Mouse (Mus musculus) left cerebral cortex, postnatal 4 days (tissue): Measurements from ENCODE around the gene Slfn1. TPM values are rescaled to one million over a fixed set of nuclear protein-coding genes. Genes with fewer than 3 reads are reported as not detected.
"Not testable (repeated sequence)": the region's sequence is repeated elsewhere in the genome, so short reads cannot be mapped to it uniquely, and the experiment has no call there.

Experiments used
- DNase-seq: peaks from one replicate; pipeline ENCODE4 v3.0.0-alpha.2; 2022
- intact Hi-C: fragments of 180-260 bp; cut with DNase I; formaldehyde crosslinking; loops from one replicate; pipeline ENCODE4 v1.15.1; 2025
- total RNA-seq, 2 experiments: library from RNA; stranded (reverse); gene quantifications; 2 replicates each; pipeline ENCODE4 v1.2.3; 2021

Slfn1 gene
- total RNA-seq, result not detected

DNA sequence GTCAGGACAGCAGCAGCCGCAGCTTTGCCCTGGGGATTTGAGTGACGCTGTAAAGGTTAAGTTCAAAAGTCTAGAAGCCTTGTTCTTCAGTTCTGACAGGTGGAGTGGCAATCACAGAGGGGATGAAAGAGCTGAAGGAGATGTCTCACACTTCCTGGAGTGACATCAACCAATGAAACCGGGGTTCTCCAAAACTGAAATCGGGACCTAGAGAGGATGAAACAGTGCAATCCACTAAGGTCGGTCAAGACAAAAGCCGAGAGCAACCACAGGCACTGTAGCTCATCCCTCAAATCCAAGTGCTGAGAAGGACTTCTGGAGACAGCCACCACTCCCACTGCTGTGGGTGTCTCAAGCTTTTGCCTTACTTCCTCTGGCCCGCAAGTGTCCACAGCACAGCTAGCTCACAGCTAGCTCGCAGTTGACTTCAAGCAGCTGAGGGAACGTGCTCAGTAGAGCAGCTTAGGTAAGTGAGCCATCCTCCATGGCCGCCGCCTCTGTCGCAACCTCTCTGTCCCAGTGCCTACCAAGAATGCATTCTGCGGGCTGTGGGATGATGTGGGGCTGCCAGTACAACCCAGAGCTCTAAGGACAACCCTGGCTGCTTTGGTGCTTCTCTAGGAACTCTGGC lies at the start of gene Slfn1:
TSS of gene Slfn1 (plus strand) at position 253 of the 631 bp plus-strand sequence.
- no peak for DNase-seq
- intact Hi-C loops, result no loop called here

DNA sequence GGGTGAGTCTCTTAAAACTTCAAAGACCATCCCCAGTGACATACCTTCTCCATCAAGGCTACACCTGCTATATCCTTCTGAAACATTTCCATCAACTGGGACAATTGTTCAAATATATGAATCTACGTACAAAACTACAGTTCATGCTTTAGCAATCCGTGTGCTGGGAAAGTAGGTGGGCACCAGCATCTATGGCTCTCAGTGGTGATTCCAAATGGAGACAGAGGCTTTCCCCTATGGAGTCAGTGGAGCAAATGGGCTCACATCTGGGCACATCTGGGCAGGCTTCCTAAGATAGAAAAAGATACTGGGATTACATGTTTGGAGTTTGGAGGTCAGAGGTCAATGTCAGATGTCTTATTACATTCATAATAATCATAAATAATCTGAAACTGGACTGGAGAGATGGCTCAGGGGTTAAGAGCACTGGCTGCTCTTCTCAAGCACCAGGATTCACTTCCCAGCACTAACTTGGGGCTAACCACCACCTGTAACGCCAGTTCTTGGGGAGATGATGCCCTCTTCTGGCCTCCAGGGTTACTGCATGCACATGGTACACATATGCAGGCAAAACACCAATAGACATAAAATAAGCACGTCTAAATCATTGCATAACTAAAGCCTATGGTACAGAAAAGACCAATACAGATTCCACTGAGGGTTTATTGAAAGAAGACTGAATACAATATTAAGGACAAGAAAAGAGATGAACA lies 48.5 kb upstream of the Slfn1 start:
- no peak for DNase-seq
- intact Hi-C loops, result no loop called here

DNA sequence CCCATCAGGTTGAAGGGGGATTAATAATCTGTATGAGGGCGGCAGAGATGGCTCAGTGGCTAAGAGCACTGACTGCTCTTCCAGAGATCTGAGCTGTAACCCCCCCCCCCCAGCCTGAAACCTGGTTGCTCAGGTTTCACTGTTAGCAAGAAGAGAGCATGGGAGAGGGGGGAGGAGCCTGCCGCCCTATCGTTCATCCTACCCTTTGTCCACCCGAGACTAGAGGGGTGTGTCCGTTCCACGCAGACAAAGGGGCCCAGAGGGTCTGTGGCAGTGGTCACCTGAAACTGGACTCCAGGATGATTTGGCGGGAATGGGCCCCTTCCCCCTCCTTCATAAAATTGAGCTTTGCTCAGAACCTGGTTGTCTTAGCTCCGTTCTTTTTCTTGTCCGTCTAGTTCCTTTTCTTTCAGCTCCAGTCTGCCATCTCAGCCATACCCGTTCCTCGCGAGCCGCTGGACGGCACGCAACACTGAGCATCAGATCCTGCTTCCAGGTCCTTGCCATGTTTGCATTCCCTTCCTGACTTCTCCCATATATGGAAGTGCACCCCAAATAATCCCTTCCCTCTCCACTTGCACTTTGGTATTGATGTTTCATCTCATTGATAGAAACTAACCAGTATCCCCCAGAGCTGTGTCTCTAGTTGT lies 46.2 kb upstream of the Slfn1 start:
- intact Hi-C loops, result no loop called here
- DNase-seq, result no peak

DNA sequence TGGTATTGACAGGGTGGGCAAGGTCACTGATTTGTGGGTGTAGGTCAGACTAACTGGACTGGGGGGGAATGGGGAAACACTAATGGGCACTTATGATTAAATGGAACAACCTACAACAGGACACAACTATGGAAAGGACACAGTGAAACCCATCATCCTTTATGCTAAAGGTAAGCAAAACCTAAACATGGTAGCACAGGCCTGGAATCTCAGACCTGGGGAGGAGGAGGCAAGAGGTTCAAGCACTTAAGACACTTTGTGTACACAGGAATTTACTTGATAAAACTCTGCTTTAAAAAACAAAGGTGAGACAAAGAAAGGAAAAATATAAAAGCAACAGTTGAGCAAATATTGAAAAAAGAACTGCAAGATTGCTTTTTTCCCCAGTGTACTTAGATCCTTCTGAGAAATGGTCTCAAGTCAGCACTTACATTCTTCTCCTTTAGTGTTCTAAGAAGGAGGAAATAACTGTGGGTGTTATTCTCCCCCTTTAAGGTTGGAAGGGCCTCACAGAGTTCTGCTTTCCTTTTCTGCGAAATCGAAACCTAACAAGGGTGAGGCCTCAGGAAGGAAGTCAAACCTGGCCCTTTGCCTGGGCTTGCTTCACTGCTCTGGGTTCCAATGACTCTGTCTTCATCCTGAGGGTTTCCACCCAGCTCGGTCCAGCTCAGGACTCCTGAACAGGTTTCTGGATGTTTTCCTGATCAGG lies 38.8 kb upstream of the Slfn1 start:
- DNase-seq, result no peak
- intact Hi-C loops, result no loop called here

DNA sequence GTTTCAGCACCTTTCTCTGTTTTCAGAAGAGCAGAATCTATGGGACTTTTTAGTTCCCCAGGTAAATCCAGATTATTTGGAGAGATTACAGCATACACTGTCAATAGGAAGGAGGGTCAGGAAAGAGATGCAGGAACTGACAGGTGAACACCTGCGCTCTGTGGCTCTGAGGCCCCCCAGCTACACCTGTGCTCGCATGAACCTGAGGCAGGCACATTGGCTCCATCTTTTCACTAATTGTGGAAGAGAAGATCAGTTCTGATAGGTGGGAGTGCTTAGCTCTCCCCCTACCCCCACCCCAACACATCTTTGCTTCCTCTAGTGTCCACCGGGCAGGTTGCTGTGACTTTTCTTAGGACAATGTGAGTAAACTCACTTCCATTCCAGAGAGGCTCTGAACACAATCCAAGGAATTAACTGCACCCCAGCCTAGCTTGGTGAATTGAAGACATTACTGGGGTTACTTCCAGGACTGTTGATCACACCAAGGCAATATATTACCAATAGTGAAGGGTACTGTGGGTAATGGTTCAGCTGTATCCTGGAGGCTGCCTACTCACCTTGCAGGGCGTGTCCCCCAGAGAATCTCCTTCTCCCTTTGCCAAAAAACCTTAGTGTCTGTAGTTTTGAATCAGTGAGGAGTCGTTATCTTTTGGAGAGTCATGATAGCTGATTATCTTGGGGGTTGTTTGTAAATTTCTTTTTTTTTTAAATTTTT lies 38.1 kb upstream of the Slfn1 start:
- intact Hi-C loops, result no loop called here

DNA sequence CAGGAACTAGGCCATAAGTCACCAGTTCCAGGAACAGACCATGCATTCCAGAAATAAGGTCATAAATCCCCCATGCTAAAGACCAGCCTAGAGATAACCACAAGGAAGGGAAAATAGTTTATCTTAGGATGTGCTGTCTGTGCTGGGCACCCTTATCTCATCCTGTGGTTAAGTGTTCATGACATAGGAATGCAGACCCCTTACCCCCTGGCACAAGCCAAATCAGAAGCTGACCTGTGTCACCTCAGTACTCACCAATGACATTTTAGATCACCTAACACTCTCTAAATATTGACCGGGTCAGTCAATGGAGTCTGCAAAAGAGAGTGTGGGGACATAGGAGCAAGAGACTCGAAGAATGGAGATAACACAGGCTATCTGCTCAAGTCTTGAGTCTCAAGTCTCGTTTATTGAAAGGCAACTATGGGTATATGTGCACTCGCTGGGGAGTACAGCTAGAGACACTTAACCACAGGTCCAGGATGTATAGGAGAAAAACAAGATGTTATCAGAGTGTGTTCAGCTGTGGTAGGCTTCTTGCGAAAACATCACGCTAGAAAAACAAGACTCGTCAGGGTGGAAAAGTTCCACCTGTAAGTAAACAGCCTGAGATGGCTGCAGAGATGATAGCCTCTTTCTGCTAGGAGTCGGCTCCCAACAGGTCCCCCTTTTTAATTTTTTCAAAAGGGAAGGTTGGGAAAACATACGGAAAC lies 37.0 kb upstream of the Slfn1 start:
- intact Hi-C loops, result no loop called here
- no peak for DNase-seq

More for the DNA sequence above, 38.1 kb upstream of the Slfn1 start:
- no peak for DNase-seq

DNA sequence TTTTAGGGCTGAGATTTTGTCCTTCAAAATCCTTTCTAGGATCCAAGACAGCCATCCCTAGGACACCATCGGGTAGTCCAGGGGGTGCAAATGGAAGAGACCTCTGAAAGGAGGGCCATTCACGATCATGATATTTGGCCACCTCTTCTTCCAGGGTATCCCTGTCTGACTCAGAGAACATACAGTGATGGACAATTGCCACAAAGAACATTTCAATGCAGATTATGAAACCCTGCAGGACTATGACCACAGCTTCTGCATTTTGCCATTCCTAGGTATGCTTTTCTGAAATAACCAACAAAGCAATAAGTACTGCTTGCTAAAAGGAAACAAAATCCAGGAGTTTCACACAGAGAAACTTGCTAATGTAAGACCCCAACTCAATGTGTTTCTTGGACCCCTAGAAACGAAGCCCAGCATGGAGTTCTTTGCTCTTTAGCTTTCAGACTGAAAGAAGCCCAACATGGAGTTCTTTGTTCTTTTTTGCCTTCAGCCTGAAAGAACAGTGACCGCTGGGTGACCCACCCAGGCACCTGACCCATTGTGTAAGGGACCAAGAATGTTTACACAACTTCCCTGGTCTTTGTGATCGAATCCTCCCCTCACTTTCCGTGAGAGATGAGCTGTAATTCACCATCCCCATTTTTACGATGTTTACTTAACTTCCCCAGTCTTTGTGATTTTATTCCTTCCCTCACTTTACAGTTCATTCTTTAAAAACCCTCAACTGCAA lies 33.7 kb upstream of the Slfn1 start:
- intact Hi-C loops, result no loop called here
- no peak for DNase-seq

DNA sequence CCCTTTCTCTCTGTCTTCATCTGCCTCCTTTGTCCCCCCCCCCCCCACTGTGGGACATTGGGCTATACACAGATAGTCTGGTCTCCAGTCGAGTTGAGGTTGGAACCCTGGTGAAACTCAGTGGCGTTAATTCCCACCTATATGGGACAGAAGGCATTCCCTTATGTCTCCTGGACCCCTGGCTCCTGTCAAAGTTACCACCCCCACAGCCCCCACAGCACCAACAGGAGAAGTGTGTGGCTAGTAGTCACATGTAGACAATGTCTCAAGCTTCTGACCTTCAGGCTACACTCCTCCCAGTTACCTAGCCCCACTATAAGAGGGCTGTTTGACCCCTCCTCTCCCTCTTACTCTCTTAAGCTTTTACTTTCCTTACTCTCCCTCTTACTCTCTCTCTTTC lies 32.5 kb upstream of the Slfn1 start:
- no peak for DNase-seq
- intact Hi-C loops, result no loop called here

DNA sequence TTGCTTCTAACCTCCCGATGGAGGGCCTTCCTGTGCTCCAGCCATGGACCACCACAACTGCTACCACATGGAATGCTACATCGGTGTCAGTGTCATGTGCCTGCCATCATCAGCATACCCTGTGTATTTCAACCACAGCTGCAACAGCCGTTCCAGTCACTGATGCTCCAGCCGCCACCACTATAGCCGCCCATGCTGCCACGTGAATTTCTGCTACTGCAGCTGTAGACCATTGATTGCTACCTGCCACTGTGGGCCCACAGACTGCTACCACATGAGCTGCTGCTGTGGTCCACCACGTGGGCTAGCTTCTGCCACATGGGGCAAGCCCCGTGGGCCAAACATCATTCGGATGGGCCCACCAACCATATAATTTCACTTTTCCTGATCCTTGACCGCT lies 31.9 kb upstream of the Slfn1 start:
- no peak for DNase-seq
- intact Hi-C loops, result no loop called here

DNA sequence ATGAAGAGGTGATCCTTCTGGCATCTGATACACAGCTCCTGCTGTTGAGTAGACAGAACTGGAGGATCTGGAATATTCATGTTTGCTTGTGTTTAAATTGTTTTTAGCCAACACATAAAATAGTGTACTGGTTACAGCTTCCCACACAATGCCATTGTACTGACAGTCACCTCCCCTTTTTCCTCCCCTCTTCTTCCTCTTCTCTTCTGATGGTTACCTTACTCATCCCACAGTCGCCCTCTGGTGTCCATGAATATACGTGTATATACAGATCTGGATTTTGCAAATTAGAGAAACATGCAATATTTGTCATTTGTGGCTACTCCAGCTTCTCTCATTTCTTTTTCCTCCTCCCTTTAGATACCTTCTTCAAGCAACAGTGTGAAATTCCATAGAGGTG lies 1.5 kb upstream of the Slfn1 start:
- DNase-seq, result no peak
- intact Hi-C loops, result no loop called here

DNA sequence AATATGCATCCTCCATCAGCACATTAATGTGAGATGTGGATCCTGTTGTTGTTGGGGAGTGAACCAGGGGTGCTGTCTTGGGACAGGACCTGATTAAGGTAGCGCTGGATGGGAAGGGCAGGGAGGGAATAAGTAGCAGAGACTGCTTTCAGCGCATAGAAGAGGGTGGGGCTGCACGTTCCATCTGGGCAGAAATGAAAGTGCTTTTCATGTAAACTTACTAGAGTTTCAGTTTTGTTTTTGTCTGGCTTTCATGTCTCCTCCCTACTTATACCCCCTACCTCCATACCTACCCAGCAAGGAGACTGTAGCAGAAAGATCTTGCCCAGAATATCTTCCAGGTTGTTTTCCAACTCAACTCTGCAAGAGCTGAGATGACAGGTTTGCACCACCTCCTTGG lies 1.4 kb downstream of the Slfn1 start:
- DNase-seq, result no peak
- intact Hi-C loops, result no loop called here

DNA sequence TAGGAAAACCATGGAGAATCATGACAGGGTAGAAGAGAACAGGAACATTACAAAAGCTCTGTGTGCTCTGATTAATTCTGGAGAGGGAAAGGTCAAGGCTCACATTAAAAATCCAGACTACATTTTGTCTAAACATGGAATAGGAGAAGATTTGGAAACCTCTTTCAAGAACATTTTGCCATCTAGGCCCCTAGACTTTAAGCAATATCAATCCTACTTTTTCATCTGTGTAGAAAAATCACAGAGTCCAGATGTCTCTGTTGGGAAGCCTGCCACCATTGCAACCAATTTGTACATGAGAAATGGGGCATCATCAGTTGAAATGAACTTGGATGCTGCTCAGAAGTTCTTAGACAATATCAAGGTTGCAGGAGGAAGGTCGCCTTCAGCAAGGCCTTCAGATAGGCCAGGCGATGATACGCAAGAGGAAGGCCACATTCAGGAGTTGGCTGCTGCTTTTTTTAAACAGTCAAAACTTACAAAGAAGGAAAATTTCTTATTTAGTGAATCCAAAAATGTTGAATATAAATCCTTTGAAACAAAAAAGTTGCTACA lies 4.6 kb downstream of the Slfn1 start:
- intact Hi-C loops, result no loop called here
- no peak for DNase-seq

DNA sequence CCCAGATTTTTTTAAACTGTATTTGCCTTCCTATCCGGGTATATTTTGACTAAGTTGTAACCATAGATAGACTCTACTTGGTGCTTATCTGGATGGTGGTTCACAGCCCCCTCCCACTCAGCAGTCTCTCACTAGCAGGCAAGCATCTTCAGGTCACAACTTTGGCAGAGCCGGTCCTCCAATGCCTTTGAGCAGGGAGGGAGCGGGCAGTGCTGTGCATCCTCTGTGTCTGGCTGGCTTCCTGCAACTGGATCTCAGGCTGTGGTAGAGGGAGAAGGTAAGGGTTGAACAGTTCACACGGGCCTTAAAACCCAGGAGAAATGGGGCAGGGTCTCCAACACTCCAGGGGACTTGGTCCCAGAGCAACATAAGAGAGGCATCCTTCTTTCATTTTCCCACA lies 6.5 kb downstream of the Slfn1 start:
- no peak for DNase-seq
- intact Hi-C loops, result no loop called here

DNA sequence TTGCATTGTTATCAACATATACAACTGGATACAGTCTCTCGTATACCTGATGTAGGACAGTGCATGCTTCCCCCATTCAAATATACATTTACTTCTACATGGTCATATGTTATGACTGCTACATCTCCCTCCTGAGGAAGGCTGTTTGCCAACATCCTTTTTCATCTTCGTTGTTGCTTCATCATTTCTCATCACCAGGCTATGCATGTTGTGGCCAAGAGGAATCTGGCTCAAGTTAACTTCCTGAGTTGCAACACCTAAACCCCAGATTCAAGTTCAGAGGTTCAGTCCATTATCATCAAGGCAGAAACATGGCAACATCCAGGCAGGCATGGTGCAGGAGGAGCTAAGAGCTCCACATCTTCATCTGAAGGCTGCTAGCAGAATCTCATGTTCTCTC lies 8.3 kb downstream of the Slfn1 start:
- no peak for DNase-seq
- intact Hi-C loops, result no loop called here

DNA sequence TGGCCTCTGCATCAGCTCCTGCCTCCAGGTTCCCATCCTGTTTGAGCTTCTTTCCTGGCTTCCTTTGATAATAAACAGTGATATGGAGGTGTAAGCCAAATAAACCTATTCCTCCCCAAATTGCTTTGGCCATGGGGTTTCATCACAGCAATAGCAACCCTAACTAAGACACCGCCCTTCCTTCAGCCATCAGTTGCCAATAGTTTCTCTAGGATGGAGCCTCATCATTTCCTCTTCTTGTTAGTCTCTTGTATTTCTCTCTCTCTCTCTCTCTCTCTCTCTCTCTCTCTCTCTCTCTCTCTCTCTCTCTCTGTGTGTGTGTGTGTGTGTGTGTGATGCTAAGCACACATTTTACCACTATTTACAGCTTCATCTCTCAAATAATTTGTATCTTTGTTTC lies 9.0 kb downstream of the Slfn1 start:
- intact Hi-C loops, result not testable (repeated sequence)

DNA sequence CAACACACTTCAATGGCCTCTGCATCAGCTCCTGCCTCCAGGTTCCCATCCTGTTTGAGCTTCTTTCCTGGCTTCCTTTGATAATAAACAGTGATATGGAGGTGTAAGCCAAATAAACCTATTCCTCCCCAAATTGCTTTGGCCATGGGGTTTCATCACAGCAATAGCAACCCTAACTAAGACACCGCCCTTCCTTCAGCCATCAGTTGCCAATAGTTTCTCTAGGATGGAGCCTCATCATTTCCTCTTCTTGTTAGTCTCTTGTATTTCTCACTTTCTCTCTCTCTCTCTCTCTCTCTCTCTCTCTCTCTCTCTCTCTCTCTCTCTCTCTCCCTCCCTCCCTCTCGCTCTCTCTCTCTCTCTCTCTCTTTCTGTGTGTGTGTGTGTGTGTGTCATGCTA lies 20.6 kb downstream of the Slfn1 start:
- intact Hi-C loops, DNase-seq: not testable (repeated sequence)

More for the DNA sequence above, 9.0 kb downstream of the Slfn1 start:
- DNase-seq, result not testable (repeated sequence)

DNA sequence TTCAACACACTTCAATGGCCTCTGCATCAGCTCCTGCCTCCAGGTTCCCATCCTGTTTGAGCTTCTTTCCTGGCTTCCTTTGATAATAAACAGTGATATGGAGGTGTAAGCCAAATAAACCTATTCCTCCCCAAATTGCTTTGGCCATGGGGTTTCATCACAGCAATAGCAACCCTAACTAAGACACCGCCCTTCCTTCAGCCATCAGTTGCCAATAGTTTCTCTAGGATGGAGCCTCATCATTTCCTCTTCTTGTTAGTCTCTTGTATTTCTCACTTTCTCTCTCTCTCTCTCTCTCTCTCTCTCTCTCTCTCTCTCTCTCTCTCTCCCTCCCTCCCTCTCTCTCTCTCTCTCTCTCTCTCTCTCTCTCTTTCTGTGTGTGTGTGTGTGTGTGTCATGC lies 32.3 kb downstream of the Slfn1 start:
- DNase-seq, intact Hi-C loops: not testable (repeated sequence)
